Mouse (Mus musculus) ES-E14 (cell line): ENCODE data around the gene Olfr401. TPM values are rescaled to one million over a fixed set of nuclear protein-coding genes. Genes with fewer than 3 reads are reported as not detected.

ENCODE experiments used
- DNase-seq: peaks from one replicate; pipeline ENCODE4 v3.0.0-alpha.2; 2013; ENCODE audit warnings: low read depth, low spot score
- H3K27ac ChIP-seq: 2 replicates; pipeline ENCODE4 v1.5.1; 2012; ENCODE audit warnings: low read depth, mild to moderate bottlenecking, low read length, moderate library complexity, mixed read lengths; ENCODE audit not compliant: poor library complexity, insufficient read depth, severe bottlenecking
- H3K36me3 ChIP-seq: 2 replicates; pipeline ENCODE4 v1.6.1; 2012; ENCODE audit warnings: mild to moderate bottlenecking, low read length, moderate library complexity, mixed read lengths; ENCODE audit not compliant: control insufficient read depth, poor library complexity, insufficient read depth, severe bottlenecking
- H3K4me1 ChIP-seq, 2 experiments: fragments of 150-350 bp in 1 of 2; sonication (generic) in 1 of 2; 2 replicates each; pipeline ENCODE4 v1.6.1; 2012; ENCODE audit warnings: low read length in 2 of 2, mild to moderate bottlenecking in 1 of 2, mixed read lengths in 1 of 2; ENCODE audit not compliant: control insufficient read depth in 2 of 2, insufficient read depth in 2 of 2, poor library complexity in 1 of 2
- H3K4me3 ChIP-seq, 2 experiments: fragments of 150-350 bp in 1 of 2; sonication (generic) in 1 of 2; 2 replicates each; pipeline ENCODE4 v1.5.1; 2012; ENCODE audit warnings: low read length in 2 of 2, low read depth in 1 of 2, mild to moderate bottlenecking in 1 of 2, mixed read lengths in 1 of 2; ENCODE audit not compliant: insufficient read depth in 1 of 2, poor library complexity in 1 of 2, severe bottlenecking in 1 of 2
- H3K9ac ChIP-seq: 2 replicates; pipeline ENCODE4 v1.6.1; 2012; ENCODE audit warnings: low read depth, mild to moderate bottlenecking, low read length, mixed read lengths; ENCODE audit not compliant: poor library complexity, insufficient read depth, severe bottlenecking
- H3K9me3 ChIP-seq: fragments of 150-350 bp; sonication (generic); 2 replicates; pipeline ENCODE4 v1.6.1; 2012; ENCODE audit warnings: low read depth, mild to moderate bottlenecking, low read length; ENCODE audit not compliant: control insufficient read depth, insufficient read depth
- CHD2 ChIP-seq: IDR thresholded peaks from 2 replicates; pipeline ENCODE4 v1.6.1; 2014; ENCODE audit warnings: mild to moderate bottlenecking, low read depth, low read length, inconsistent platforms
- HCFC1 ChIP-seq: IDR thresholded peaks from 2 replicates; pipeline ENCODE4 v1.6.1; 2012; ENCODE audit warnings: low read length, inconsistent platforms, borderline replicate concordance; ENCODE audit not compliant: insufficient read depth
- MAFK ChIP-seq: IDR thresholded peaks from 2 replicates; pipeline ENCODE4 v1.6.1; 2014; ENCODE audit warnings: mild to moderate bottlenecking, low read depth, low read length, inconsistent platforms; ENCODE audit not compliant: insufficient read depth
- ZC3H11A ChIP-seq: IDR thresholded peaks from 2 replicates; pipeline ENCODE4 v1.6.1; 2012; ENCODE audit warnings: low read depth, mild to moderate bottlenecking, inconsistent platforms, low read length, borderline replicate concordance
- ZNF384 ChIP-seq: IDR thresholded peaks from 2 replicates; pipeline ENCODE4 v1.6.1; 2012; ENCODE audit warnings: low read depth, low read length, inconsistent platforms
- in situ Hi-C, 2 experiments: fragments of 600-800 bp; cut with MboI; formaldehyde crosslinking; loops; one replicate each; pipeline ENCODE4 v1.15.1; 2025; ENCODE audit warnings: low sequenced_read_pairs in 2 of 2, inconsistent platforms in 1 of 2; ENCODE audit not compliant: unreplicated experiment in 2 of 2
- total RNA-seq: library from RNA; depleted of rRNA; stranded (reverse); fragments of 300-350 nt; gene quantifications from 2 replicates; pipeline ENCODE4 v1.2.3, GENCODE M21; 2012; rRNA removed

Olfr401 gene
- total RNA-seq, 1 experiment = not detected

- no peak for DNase-seq
- Histone ChIP-seq H3K9me3 (peaks cover 1% of the 10 kb centered on the region), H3K4me1 (no peaks in the 10 kb centered on the region), H3K4me3 (no peak overlapping the region), H3K27ac (no peak overlapping the region), H3K9ac (no peak overlapping the region), H3K36me3 (no peaks in the 10 kb centered on the region)
- TF ChIP-seq MAFK (no peak), HCFC1 (no peak), ZC3H11A (no peak), CHD2 (no peak), ZNF384 (no peak)
- in situ Hi-C loops = no loop called here
Observed at GRCm38 (mm10) chr11:74145866-74146265, 32.4 kb downstream of the Olfr401 start.

GRCm38 (mm10) chr11:74153229-74153628 is 39.7 kb downstream of the Olfr401 start, which contains the start of gene Olfr402:
Gene Olfr402 (plus strand): TSS chr11:74153529.
- DNase-seq = no peak
- TF ChIP-seq CHD2 = no peak
- no peak for TF ChIP-seq ZNF384
- no peak for TF ChIP-seq MAFK
- TF ChIP-seq HCFC1 = no peak
- no peak for TF ChIP-seq ZC3H11A
- Histone ChIP-seq H3K9ac (no peak within 1 kb of the TSS), H3K36me3 (no peaks in the 10 kb centered on the region), H3K9me3 (no peaks in the 10 kb centered on the region; the same call in 1 of the 2 replicates), H3K4me3 (no peak within 1 kb of the TSS), H3K27ac (no peak within 1 kb of the TSS), H3K4me1 (no peaks in the 10 kb centered on the region)
- in situ Hi-C loops = no loop called here

- in situ Hi-C loops = no loop called here
- Histone ChIP-seq H3K9ac (no peak overlapping the region), H3K36me3 (no peaks in the 10 kb centered on the region), H3K4me3 (no peak overlapping the region), H3K9me3 (no peaks in the 10 kb centered on the region), H3K27ac (no peak overlapping the region), H3K4me1 (no peaks in the 10 kb centered on the region)
- DNase-seq = no peak
- TF ChIP-seq CHD2 (no peak), MAFK (no peak), ZNF384 (no peak), HCFC1 (no peak), ZC3H11A (no peak)
Observed at GRCm38 (mm10) chr11:74168771-74169170, 55.3 kb downstream of the Olfr401 start.

Other genes with a start within 250 kb of the Olfr401 start
- gene Olfr394, start 222.9 kb upstream of the Olfr401 start, total RNA-seq = not detected in 2 replicates
- not detected in 2 replicates for gene Olfr395, start 204.4 kb upstream of the Olfr401 start, total RNA-seq
- not detected in 2 replicates for gene Olfr23, start 177.0 kb upstream of the Olfr401 start, total RNA-seq
- gene Olfr397, start 152.9 kb upstream of the Olfr401 start, total RNA-seq = not detected in 2 replicates
- gene Olfr398, start 123.3 kb upstream of the Olfr401 start, total RNA-seq = not detected in 2 replicates
- gene Olfr139, start 57.2 kb upstream of the Olfr401 start, total RNA-seq = not detected in 2 replicates
- not detected in 2 replicates for gene Olfr399, start 57.1 kb upstream of the Olfr401 start, total RNA-seq
- gene Zfp616, start 43.8 kb upstream of the Olfr401 start, total RNA-seq = not detected in 2 replicates
- not detected in 2 replicates for gene Olfr402, start 39.8 kb downstream of the Olfr401 start, total RNA-seq
- gene Olfr403, start 72.5 kb downstream of the Olfr401 start, total RNA-seq = not detected in 2 replicates
- gene Olfr43, start 97.7 kb downstream of the Olfr401 start, total RNA-seq = not detected in 2 replicates
- gene Olfr406, start 146.1 kb downstream of the Olfr401 start, total RNA-seq = not detected in 2 replicates
- not detected in 2 replicates for gene Olfr59, start 170.0 kb downstream of the Olfr401 start, total RNA-seq
- gene Olfr410, start 224.3 kb downstream of the Olfr401 start, total RNA-seq = not detected in 2 replicates
- not detected in 2 replicates for gene Olfr411, start 238.9 kb downstream of the Olfr401 start, total RNA-seq
- gene Olfr412, start 248.4 kb downstream of the Olfr401 start, total RNA-seq = not detected in 2 replicates